Mouse (Mus musculus) Patski (cell line): ENCODE results near the gene Ehbp1. TPM values are rescaled to one million over a fixed set of nuclear protein-coding genes. Genes with fewer than 3 reads are reported as not detected.

Experiments
- ATAC-seq: fragments of 100-300 bp; one replicate; pipeline ENCODE4 v1.8.0; 2021
- CTCF ChIA-PET: fragments of 350-600 bp; sonication (Branson Sonifier 250); formaldehyde crosslinking; loops from one replicate; lab custom pipeline; 2022; ENCODE audit warnings: inconsistent platforms; lab: Charles Lee
- POLR2A ChIA-PET: fragments of 350-600 bp; sonication (Branson Sonifier 250); formaldehyde crosslinking; loops from one replicate; lab custom pipeline; 2022; ENCODE audit warnings: antibody characterized with exemption, inconsistent platforms; lab: Charles Lee
- DNase-seq: peaks from one replicate; pipeline ENCODE4 v3.0.0-alpha.2; 2011; ENCODE audit warnings: low read depth, low spot score
- H3K27me3 ChIP-seq: fragments of 371-371 bp; one replicate; pipeline ENCODE4 v1.5.1; 2021
- CTCF ChIP-seq: fragments of 100-300 bp; IDR thresholded peaks from one replicate; pipeline ENCODE4 v1.5.1; 2021
- in situ Hi-C: fragments of 300-500 bp; cut with MboI; formaldehyde crosslinking; loops from 3 replicates; pipeline ENCODE4 v1.11.1; 2018; ENCODE audit warnings: low pct_unique_long_range_greater_than_20kb, mixed read lengths
- polyA plus RNA-seq: library from polyadenylated mRNA; unstranded; gene quantifications from one replicate; pipeline ENCODE4 v1.2.3, GENCODE M21; 2021

Ehbp1 gene
- polyA plus RNA-seq, 1 experiment from 2014 or later, result 13.5 TPM

DNA sequence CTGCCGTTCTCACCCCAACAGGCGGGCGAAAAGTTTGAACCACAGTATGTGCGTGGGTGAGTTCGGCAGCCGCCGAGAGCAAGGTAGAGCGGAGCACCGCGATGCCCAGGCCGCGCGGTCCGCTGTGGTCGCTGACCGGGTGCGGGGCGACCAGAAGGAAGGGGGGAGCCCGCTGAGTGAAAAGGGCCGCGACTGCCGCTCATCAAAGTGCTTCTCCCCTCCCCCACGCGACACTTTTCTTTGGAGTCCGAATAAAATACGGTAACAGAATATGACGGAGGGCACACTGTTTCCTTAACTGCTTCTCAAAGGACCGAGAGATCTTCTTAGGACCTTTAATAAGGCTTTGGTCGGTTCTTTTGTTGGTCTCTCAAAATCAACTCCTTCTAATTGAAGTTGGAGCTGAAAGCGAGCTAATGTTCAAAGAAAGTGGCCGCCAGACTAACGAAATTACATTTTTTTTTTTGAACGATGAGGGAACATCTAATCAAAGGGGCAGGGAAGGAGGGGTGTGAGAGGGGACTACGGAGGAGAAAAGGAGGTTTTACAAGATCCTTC, 339.2 kb downstream of the Ehbp1 start, which contains the start of gene Otx1:
TSS of gene Otx1 (minus strand) at position 115 of the 558 bp plus-strand sequence.
- in situ Hi-C loops, result no loop called here
- ChIA-PET POLR2A (no interaction called here), CTCF (no interaction called here)
- DNase-seq, result no peak
- no peaks in the 10 kb centered on the region for H3K27me3 ChIP-seq
- no peak for TF ChIP-seq CTCF
- no peak for ATAC-seq

DNA sequence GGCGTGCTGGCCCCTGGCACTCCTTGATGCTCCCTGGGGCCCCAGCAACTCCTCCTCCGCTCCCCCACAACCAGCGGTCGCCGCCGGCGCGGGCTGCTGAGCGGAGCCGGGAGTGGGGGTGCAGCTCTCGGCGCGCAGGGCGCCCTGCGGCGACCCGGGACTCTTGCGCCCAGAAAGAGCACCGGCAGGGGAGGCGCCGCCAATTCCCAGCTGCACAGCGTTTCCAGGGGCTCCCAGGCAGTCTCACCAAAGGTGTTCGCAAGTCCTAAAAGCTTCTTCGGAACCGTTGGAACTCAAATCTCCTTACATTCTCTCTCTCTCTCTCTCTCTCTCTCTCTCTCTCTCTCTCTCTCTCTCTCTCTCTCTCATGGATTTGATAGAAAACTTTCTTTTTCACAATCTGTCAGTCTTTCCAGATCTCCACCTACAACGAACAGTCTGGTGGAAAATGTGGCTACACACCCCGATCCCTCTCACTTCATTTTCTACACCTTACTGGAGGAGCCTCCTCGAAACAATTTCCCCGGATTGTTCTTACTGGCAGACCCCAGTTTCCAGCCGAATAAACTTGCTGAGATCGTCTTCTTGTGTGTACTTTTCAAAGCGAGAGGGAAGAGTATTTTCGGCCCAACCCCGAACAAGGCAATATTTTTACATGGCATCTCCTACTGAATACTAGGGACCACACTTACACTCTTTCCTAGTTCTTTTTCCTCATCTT, 339.9 kb downstream of the Ehbp1 start:
- no peaks in the 10 kb centered on the region for H3K27me3 ChIP-seq
- ATAC-seq, result peak; percentile 63
- DNase-seq, result no peak
- in situ Hi-C loops, result no loop called here
- ChIA-PET POLR2A (interaction anchor here (0.7 kb wide), 1 partner anchor 709 kb away, joined by 4 read pairs; no protein-coding TSS in a partner anchor), CTCF (no interaction called here)
- TF ChIP-seq CTCF, result no peak

DNA sequence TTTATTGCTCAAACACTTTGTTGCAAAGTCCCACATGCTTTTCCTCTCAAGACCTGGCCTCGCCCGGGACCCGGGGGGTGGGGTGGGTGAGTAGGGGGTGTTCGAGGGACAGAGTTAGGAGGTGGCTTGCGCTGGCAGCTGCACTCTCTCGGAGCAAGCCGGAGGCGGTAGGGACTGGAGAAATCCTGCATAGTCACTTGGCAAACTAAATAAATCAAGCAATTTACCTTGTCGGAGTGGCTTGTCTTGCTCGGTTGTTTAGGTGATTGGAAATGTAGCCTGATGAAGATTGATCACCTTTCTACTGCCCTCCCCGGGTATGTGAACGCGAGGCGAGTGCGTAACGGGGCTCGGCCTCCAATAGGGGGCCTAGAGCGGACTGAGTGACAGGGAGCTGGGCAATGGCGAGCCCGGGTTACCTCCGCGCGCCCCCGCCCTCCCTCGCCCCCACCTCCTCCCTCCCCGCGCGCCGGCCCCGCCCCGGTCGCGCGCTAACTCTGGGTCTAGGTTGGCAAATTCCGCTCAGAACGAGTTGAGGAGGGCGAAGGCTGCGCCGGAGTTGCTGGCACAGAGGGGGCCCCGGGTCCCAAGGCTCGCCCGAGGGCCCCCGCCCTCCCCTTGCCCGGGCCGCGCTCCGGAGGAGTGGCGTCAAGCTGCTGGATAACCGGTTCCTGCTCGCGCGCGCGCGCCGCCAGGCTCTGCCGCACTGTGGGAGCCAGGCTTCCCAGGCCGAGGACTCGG, 340.6 kb downstream of the Ehbp1 start:
- ChIA-PET CTCF (no interaction called here), POLR2A (interaction anchor here (0.7 kb wide), 1 partner anchor 709 kb away, joined by 4 read pairs; no protein-coding TSS in a partner anchor)
- no peak for TF ChIP-seq CTCF
- in situ Hi-C loops, result no loop called here
- ATAC-seq, result peak; percentile 95
- peak; percentile 25 for DNase-seq
- no peaks in the 10 kb centered on the region for H3K27me3 ChIP-seq

GRCm38 (mm10) chr11:22000316-22001076, 341.6 kb downstream of the Ehbp1 start:
- in situ Hi-C loops, result no loop called here
- H3K27me3 ChIP-seq, result no peaks in the 10 kb centered on the region
- ATAC-seq (no peak), DNase-seq (no peak)
- ChIA-PET CTCF (interaction anchor here (2.2 kb wide), 1 partner anchor 15 kb away, joined by 4 read pairs; no protein-coding TSS in a partner anchor), POLR2A (no interaction called here)
- TF ChIP-seq CTCF, result no peak

DNA sequence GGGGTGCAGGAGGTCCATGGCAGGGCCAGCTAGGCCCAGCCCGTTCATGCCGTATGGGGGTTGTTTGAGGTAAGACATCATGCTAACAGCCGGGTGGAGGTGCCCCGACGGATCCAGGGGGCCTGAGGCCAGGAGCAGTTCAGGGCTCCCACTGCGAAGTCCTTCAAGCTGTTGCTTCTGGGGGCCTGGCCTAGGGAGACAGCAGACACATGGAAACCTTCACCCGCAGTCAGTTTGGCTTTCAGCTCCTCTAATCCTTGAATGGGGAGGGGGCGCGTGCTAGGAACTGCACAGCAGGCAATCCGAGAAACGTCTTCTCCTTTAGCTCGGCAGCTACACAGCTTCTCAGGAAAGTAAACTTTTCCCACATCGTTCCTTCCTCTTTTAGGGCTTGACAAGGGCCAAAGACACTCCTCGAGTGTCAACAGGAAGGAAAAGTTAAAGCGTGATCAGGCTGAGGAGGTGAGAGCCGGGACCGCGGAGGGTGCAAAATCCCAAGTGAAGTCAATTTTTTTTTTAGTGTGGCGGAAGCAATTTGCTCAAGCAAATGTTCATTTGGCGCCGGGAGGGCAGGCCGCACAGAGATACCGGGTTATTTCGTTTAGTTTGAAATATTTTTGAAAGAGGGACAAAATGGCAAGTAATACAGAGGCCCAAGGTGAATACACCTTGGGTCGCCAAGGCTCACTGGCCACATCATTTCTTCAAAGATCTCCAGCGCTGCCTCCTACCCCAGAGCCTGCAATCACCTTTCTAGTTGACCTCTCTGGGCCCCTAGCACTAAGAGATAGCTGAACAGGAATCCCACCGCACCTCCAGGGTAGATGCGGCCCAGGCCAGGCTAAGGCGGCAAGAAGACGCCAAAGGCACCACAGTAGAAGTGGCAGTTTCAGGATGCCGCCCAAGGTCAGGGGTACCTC, 342.4 kb downstream of the Ehbp1 start:
- POLR2A ChIA-PET, result no interaction called here
- ATAC-seq, result no peak
- DNase-seq, result no peak
- H3K27me3 ChIP-seq, result no peaks in the 10 kb centered on the region
- in situ Hi-C loops, result no loop called here
- CTCF ChIA-PET, result interaction anchor here (2.2 kb wide), 1 partner anchor 14 kb away, joined by 4 read pairs; no protein-coding TSS in a partner anchor
- no peak for TF ChIP-seq CTCF

DNA sequence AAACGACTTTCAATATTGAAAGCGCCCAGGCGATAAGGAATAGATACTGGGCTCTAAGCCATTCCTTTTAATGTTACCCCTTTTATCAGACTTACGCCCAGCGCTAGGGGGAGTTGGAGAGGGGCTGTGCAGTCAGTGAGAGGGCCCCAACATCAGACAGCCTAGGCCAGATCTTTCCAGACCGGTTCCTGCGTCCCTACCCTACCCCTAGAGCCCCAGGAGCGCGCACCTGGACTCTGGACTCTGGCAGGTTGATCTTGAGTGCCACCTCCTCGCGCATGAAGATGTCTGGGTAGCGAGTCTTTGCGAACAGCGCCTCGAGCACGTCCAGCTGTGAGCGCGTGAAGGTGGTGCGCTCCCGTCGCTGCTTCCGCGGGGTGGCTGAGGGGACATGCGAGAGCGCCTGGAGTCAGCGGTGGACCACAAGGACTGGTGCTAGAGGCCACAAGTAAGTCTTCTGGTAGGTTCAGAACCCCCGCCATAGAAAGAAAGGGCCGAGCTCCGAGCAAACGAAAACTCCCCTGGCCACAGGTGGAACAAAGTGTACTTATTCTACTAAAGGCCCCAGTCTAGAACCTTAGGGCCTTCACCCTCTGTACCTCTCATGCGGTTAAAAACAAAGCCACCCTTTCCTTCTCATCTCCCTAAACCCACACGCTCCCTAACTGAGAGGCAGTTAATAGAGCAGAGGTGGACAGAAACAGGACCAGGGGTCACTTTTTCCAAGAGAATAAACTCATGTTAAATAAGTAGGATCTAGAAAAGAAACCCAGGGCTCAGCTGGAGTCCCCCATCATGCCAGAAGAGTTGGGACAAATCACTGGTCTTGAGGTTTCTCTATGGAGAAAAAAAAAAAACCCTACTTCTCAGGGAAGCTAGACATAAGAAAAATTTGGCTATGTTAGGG, 343.7 kb downstream of the Ehbp1 start:
- TF ChIP-seq CTCF, result no peak
- ChIA-PET CTCF (interaction anchor here (0.7 to 2.2 kb wide), 2 partner anchors 13 to 23 kb away, joined by 3 to 4 read pairs; no protein-coding TSS in a partner anchor), POLR2A (no interaction called here)
- DNase-seq, result no peak
- in situ Hi-C loops, result no loop called here
- no peaks in the 10 kb centered on the region for H3K27me3 ChIP-seq
- ATAC-seq, result no peak

DNA sequence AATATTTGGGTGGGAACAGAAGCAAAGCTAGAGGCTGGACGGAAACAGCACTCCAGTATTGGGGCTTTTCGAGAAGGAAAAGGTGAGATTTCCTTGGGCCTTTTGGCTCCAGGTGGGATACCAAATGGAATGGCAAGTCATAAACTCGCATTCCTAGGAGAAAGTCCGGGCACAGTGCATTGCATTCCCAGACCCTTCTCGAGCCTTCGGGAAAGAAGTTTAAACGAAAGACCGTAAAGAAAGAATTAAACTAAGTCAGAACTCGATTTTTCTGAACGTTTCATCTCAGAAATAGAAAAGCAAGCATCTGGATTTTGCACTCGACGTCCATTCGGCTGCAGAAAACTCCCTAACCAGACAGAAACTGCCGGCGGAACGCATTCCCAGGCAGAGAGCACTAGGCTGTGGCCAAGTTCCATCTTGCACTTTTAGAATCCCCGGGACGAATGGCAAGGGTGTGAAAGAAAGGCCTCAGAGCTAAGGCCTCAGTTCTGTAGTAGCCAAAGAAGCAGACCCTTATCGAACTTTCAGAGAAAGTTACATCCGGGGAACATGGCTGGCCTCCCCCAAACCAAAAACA, 344.4 kb downstream of the Ehbp1 start:
- DNase-seq (no peak), ATAC-seq (no peak)
- in situ Hi-C loops, result no loop called here
- no peaks in the 10 kb centered on the region for H3K27me3 ChIP-seq
- CTCF ChIA-PET, result interaction anchor here (1.2 kb wide), 1 partner anchor 51 kb away, joined by 3 read pairs; no protein-coding TSS in a partner anchor
- TF ChIP-seq CTCF, result no peak
- POLR2A ChIA-PET, result interaction anchor here (0.7 kb wide), 1 partner anchor 1164 kb away, joined by 5 read pairs; no protein-coding TSS in a partner anchor
